Mouse (Mus musculus): Measurements from ENCODE around the gene Olfr1410. TPM values are rescaled to one million over a fixed set of nuclear protein-coding genes. Genes with fewer than 3 reads are reported as not detected.

Olfr1410 gene
- total RNA-seq, 2 experiments from 2014 or later, result not detected

GRCm38 (mm10) chr1:92638736-92639135, 33.2 kb downstream of the Olfr1410 start:
- ATAC-seq (replicated peaks; ENCODE audit: poor library complexity, severe bottlenecking), result no peak

DNA sequence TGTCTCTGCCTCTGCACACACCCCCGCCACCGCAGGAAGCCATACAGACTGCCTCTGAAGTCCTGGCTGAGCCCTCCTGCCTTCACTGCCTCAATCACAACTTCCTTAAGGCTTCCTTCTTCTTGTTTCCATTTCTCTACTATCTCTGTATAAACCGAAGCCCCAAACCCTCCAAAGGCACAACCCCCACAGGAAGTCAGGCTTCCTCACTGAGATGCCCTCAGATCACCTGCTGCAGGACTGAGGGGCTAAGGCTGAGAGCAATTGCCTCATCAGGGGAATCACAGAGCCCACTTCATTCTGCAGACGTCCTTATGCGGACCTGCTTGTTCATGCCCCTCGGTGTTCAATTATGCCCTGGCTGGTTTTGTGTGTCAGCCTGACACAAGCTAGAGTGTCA, 34.8 kb downstream of the Olfr1410 start:
- ATAC-seq (replicated peaks; ENCODE audit: poor library complexity, severe bottlenecking), result peak; percentile 56

DNA sequence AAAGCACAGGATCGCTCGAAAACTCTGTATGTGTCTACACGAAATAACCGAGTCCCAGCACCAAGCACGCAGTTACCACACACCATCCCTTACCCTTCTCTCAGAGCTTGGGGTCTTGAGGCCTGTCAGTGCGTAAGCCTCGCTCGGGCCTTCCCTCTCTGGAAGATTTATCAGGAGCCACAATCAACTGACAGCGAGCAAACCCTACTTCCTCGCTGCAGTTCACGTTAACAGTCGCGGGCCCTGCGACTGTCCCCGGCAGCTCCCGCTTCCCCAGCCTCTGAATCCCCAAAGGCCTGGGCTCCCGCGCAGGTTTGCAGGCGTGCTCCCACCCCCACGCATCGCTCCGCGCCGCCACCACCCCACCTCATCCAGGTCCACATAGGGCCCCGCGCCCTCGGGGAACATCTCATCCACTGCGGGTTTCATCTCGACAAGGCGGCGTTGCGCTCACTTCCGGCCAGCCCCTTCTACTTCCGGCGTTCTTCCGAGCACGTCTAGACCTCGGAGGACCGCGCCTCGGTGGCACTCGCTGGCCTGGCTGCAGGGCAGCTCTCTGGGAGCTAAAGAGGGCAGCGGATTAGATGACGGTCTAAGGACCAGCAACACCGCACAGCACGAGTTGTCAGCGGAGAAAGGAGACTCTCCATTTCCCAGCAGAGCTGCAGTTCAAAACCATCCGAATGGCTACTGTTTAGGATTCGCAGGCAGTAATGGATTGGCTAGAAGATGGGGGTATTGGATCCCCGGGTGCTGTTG, 36.1 kb downstream of the Olfr1410 start, which contains the start of gene Cops9:
Cops9 (minus strand) TSS at position 472 of the 759 bp plus-strand sequence.
- ATAC-seq (replicated peaks; ENCODE audit: poor library complexity, severe bottlenecking), result peak; percentile 81

GRCm38 (mm10) chr1:92643691-92644090, 38.1 kb downstream of the Olfr1410 start:
- ATAC-seq (replicated peaks; ENCODE audit: poor library complexity, severe bottlenecking), result no peak

GRCm38 (mm10) chr1:92644916-92645315, 39.3 kb downstream of the Olfr1410 start:
- no peak for ATAC-seq (replicated peaks; ENCODE audit: poor library complexity, severe bottlenecking)

DNA sequence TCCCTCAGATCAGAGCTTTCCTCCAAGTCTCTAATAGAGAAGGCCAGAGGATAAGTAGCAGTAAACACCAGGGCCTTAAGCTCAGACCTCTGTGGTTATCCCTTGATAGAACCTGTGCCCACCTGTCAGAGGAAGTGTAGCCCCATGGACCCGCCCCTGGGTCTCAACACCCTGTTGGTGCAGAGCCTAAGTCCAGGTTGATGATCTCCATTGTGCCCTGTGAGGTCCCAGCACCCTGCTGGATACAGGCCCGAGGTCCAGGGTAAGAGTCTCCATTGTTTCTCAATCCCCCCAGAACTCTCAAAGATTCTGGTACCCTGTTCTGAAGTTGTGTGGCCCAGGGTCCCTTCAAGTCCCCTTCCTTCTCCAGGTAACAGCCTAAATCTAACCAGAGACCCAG, 40.5 kb downstream of the Olfr1410 start:
- ATAC-seq (replicated peaks; ENCODE audit: poor library complexity, severe bottlenecking), result no peak

DNA sequence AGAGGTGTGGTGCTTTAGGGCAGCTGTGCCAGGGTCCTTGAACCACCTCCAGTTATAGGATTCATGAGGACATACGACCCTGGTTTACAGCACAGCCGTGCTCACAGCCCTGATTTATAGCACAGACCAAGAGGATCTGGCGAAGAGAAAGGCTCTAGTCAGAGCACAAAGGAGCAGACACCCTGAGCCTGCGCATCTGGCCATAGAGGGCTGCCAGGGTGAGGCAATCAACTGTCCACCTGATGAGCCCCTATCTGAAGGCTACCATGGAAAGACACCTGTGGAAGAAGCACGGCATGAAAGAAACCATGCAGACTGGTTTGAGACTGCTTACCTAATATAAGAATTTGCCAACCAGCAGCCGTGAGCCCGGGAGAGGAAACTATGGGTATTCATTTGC, 41.0 kb downstream of the Olfr1410 start:
- ATAC-seq (replicated peaks; ENCODE audit: poor library complexity, severe bottlenecking), result no peak

- ATAC-seq (replicated peaks; ENCODE audit: poor library complexity, severe bottlenecking), result no peak
These were observed 41.4 kb downstream of the Olfr1410 start for GRCm38 (mm10) chr1:92647026-92647425.

DNA sequence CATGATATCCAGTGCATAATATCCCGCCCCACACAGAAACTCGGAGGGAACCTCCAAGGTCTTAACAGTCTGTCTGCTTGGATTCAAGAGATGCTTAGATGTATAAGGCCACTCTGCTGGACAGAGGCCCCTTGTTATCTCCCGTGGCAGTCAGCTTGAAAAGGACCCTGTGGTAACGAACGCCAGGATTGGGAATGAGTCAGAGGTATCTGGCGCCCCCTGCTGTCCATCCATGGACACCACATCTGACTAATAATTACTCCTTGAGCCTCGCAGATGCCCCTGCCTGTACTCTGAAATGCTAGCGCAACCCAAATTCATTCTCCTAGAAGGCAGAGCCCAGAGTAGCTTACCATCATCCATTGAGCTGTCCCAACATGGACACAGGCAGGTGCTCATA, 42.2 kb downstream of the Olfr1410 start:
- peak; percentile 54 for ATAC-seq (replicated peaks; ENCODE audit: poor library complexity, severe bottlenecking)

- peak; percentile 48 for ATAC-seq (replicated peaks; ENCODE audit: poor library complexity, severe bottlenecking)
These were observed 42.6 kb downstream of the Olfr1410 start for GRCm38 (mm10) chr1:92648197-92648596.

GRCm38 (mm10) chr1:92648673-92649072, 43.1 kb downstream of the Olfr1410 start, which contains the start of gene Otos:
Gene Otos (minus strand): TSS chr1:92648841.
- peak; percentile 66 for ATAC-seq (replicated peaks; ENCODE audit: poor library complexity, severe bottlenecking)

- no peak for ATAC-seq (replicated peaks; ENCODE audit: poor library complexity, severe bottlenecking)
These were observed 45.9 kb downstream of the Olfr1410 start for GRCm38 (mm10) chr1:92651467-92651866.

- no peak for ATAC-seq (replicated peaks; ENCODE audit: poor library complexity, severe bottlenecking)
These were observed 47.6 kb downstream of the Olfr1410 start for GRCm38 (mm10) chr1:92653179-92653578.

DNA sequence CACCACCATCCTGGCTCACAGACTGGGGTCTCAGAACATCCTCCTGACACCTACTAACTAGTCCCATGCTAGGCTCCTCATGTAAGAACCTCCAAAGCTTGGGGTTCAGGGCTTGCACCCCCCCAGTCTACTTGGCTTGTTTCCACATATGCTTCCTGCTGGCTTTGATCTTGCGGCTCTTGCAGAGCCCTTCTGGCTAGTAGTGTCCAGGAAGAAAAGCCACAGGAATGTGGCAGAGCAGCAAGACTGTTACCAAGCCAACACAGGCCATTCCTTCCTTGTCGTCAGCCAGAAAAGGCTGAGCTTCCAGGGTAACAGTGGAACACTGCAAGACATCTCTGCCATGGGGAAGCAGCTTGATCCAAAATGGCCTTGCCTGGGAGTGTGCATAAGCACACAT, 49.1 kb downstream of the Olfr1410 start:
- ATAC-seq (replicated peaks; ENCODE audit: poor library complexity, severe bottlenecking), result no peak

- ATAC-seq (replicated peaks; ENCODE audit: poor library complexity, severe bottlenecking), result no peak
These were observed 51.6 kb downstream of the Olfr1410 start for GRCm38 (mm10) chr1:92657025-92657820.

DNA sequence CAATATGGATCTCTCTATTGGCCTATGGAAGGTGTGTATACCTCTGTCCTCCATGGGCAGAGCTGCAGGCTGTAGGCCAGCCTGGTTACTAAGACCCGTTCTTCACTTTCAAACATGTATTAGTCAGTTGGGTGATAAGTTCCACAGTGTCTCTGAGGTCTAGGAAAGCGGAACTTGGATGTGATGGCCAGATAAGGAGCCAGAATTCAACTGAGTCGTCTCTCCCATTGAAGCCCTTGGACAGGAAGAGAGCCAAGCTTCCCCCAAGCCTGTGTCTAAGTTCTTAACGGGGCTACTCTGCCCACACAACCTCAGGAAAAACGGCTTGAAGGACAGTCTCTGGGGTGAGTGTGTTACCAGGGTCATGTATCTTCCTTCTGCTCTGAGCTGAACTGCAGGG, 53.8 kb downstream of the Olfr1410 start:
- peak; percentile 82 for ATAC-seq (replicated peaks; ENCODE audit: poor library complexity, severe bottlenecking)

Other genes starting within 250 kb of the Olfr1410 start
- gene Ndufa10, start 131.9 kb upstream of the Olfr1410 start, total RNA-seq (2014; fragmentation: Nextera tagmentation), result 134 and 155 TPM in 2 replicates
- 103 and 107 TPM in 2 replicates for gene Ndufa10, start 131.9 kb upstream of the Olfr1410 start, total RNA-seq (2017)
- not detected in 2 replicates for gene Olfr1416, start 120.7 kb upstream of the Olfr1410 start, total RNA-seq (2014; fragmentation: Nextera tagmentation)
- not detected in 2 replicates for gene Olfr1416, start 120.7 kb upstream of the Olfr1410 start, total RNA-seq (2017)
- gene Olfr1415, start 109.7 kb upstream of the Olfr1410 start, total RNA-seq (2014; fragmentation: Nextera tagmentation), result not detected in 2 replicates
- gene Olfr1415, start 109.7 kb upstream of the Olfr1410 start, total RNA-seq (2017), result not detected in 2 replicates
- gene Olfr1414, start 87.1 kb upstream of the Olfr1410 start, total RNA-seq (2014; fragmentation: Nextera tagmentation), result not detected in 2 replicates
- gene Olfr1414, start 87.1 kb upstream of the Olfr1410 start, total RNA-seq (2017), result not detected in 2 replicates
- gene Olfr1413, start 34.5 kb upstream of the Olfr1410 start, total RNA-seq (2014; fragmentation: Nextera tagmentation), result not detected in 2 replicates
- not detected in 2 replicates for gene Olfr1413, start 34.5 kb upstream of the Olfr1410 start, total RNA-seq (2017)
- not detected in 2 replicates for gene Olfr1412, start 20.0 kb upstream of the Olfr1410 start, total RNA-seq (2014; fragmentation: Nextera tagmentation)
- not detected in 2 replicates for gene Olfr1412, start 20.0 kb upstream of the Olfr1410 start, total RNA-seq (2017)
- gene Olfr1411, start 11.4 kb upstream of the Olfr1410 start, total RNA-seq (2014; fragmentation: Nextera tagmentation), result not detected in 2 replicates
- not detected in 2 replicates for gene Olfr1411, start 11.4 kb upstream of the Olfr1410 start, total RNA-seq (2017)
- not detected in 2 replicates for gene Olfr12, start 12.0 kb downstream of the Olfr1410 start, total RNA-seq (2014; fragmentation: Nextera tagmentation)
- gene Olfr12, start 12.0 kb downstream of the Olfr1410 start, total RNA-seq (2017), result not detected in 2 replicates
- 215 and 239 TPM in 2 replicates for gene Cops9, start 36.2 kb downstream of the Olfr1410 start, total RNA-seq (2014; fragmentation: Nextera tagmentation)
- gene Cops9, start 36.2 kb downstream of the Olfr1410 start, total RNA-seq (2017), result 141 and 144 TPM in 2 replicates
- gene Otos, start 43.1 kb downstream of the Olfr1410 start, total RNA-seq (2014; fragmentation: Nextera tagmentation), result 5.3 and 7.2 TPM in 2 replicates
- 2.5 TPM in 1 of 2 replicates, not detected in the other for gene Otos, start 43.1 kb downstream of the Olfr1410 start, total RNA-seq (2017)
- 63.6 and 65.2 TPM in 2 replicates for gene Gpc1, start 225.9 kb downstream of the Olfr1410 start, total RNA-seq (2014; fragmentation: Nextera tagmentation)
- 70.6 and 74.6 TPM in 2 replicates for gene Gpc1, start 225.9 kb downstream of the Olfr1410 start, total RNA-seq (2017)